Mouse (Mus musculus) neural tube, embryonic 15.5 days (tissue): ENCODE measurements around the gene Epha2. TPM values are rescaled to one million over a fixed set of nuclear protein-coding genes. Genes with fewer than 3 reads are reported as not detected.
A peak's percentile ranks its signal among the peaks of the same experiment; 100 is the strongest.

Source experiments
- ATAC-seq: fragments of 200-750 bp; cut with Nextera tagmentation; 2 replicates; pipeline ENCODE4 v1.8.0; 2017; ENCODE audit warnings: mild to moderate bottlenecking, moderate TSS enrichment, moderate library complexity; ENCODE audit not compliant: low FRiP score
- H3K27ac ChIP-seq: fragments of 300-500 bp; sonication (generic); replicated peaks from 2 replicates; pipeline ENCODE4 v1.5.1; 2015; ENCODE audit warnings: mild to moderate bottlenecking, inconsistent platforms
- H3K27me3 ChIP-seq: fragments of 300-500 bp; sonication (generic); replicated peaks from 2 replicates; pipeline ENCODE4 v1.6.1; 2015; ENCODE audit warnings: inconsistent platforms
- H3K36me3 ChIP-seq: fragments of 300-500 bp; sonication (generic); 2 replicates; pipeline ENCODE4 v1.6.1; 2015; ENCODE audit warnings: inconsistent platforms
- H3K4me1 ChIP-seq: fragments of 300-500 bp; sonication (generic); 2 replicates; pipeline ENCODE4 v1.6.1; 2015; ENCODE audit warnings: inconsistent platforms
- H3K4me2 ChIP-seq: fragments of 300-500 bp; sonication (generic); 2 replicates; pipeline ENCODE4 v1.6.1; 2015; ENCODE audit warnings: inconsistent platforms, mild to moderate bottlenecking, moderate library complexity
- H3K4me3 ChIP-seq: fragments of 300-500 bp; sonication (generic); replicated peaks from 2 replicates; pipeline ENCODE4 v1.5.1; 2015; ENCODE audit warnings: mild to moderate bottlenecking, inconsistent platforms
- H3K9ac ChIP-seq: fragments of 300-500 bp; sonication (generic); replicated peaks from 2 replicates; pipeline ENCODE4 v1.6.1; 2015; ENCODE audit warnings: mild to moderate bottlenecking, inconsistent platforms
- H3K9me3 ChIP-seq: fragments of 300-500 bp; sonication (generic); replicated peaks from 2 replicates; pipeline ENCODE4 v1.6.1; 2016; ENCODE audit warnings: inconsistent platforms
- WGBS: fragments of 180-500 bp; shearing (Covaris S2); methylation state at CpG from one replicate; pipeline ENCODE4 v1.1.7; 2015; ENCODE audit warnings: mixed read lengths; 5-methylcytosine and 5-hydroxymethylcytosine counted together
- polyA plus RNA-seq: library from polyadenylated mRNA; unstranded; fragments of >200 nt; fragmentation: Nextera tagmentation; extraction: Ambion mirVana; gene quantifications from 2 replicates; pipeline ENCODE4 v1.2.1, GENCODE M21; 2015

Gene Epha2
- polyA plus RNA-seq, result 0.87 and 1.9 TPM in 2 replicates

- Histone ChIP-seq H3K27me3 (peaks cover 57% of the 10 kb centered on the region), H3K9me3 (no peaks in the 10 kb centered on the region), H3K4me1 (peaks cover 25% of the 10 kb centered on the region), H3K36me3 (no peaks in the 10 kb centered on the region), H3K9ac (peak within 1 kb of the TSS; percentile 42), H3K4me3 (peak within 1 kb of the TSS; percentile 58), H3K4me2 (peak within 1 kb of the TSS; percentile 81), H3K27ac (no peak within 1 kb of the TSS)
- ATAC-seq, result peak; percentile 60
- under 1% methylated on average over 34 of the region's 35 CpGs for WGBS
Observed at GRCm38 (mm10) chr4:141301116-141301553, at the start of gene Epha2. Epha2 (plus strand) TSS chr4:141301240.

GRCm38 (mm10) chr4:141252641-141253040, 48.4 kb upstream of the Epha2 start:
- no peak for ATAC-seq
- WGBS, result 77% methylated on average over 2 of the region's 2 CpGs

GRCm38 (mm10) chr4:141254234-141254633, 46.8 kb upstream of the Epha2 start:
- WGBS, result 37% methylated on average over 16 of the region's 16 CpGs
- H3K9ac ChIP-seq, result no peak overlapping the region
- H3K4me3 ChIP-seq, result no peak overlapping the region
- H3K4me2 ChIP-seq, result no peak overlapping the region
- peaks cover 14% of the 10 kb centered on the region for H3K27me3 ChIP-seq
- H3K4me1 ChIP-seq, result 0 out of 2 replicates have a peak, but pooled peaks cover 5% of the 10 kb centered on the region
- no peak overlapping the region for H3K27ac ChIP-seq
- no peaks in the 10 kb centered on the region for H3K9me3 ChIP-seq
- no peaks in the 10 kb centered on the region for H3K36me3 ChIP-seq
- no peak for ATAC-seq

More at GRCm38 (mm10) chr4:141252641-141253040, 48.4 kb upstream of the Epha2 start:
- H3K27me3 ChIP-seq, result peaks cover 30% of the 10 kb centered on the region
- H3K27ac ChIP-seq, result no peak overlapping the region
- no peak overlapping the region for H3K9ac ChIP-seq
- H3K4me2 ChIP-seq, result no peak overlapping the region
- H3K4me1 ChIP-seq, result peaks cover 17% of the 10 kb centered on the region
- H3K36me3 ChIP-seq, result no peaks in the 10 kb centered on the region
- no peak overlapping the region for H3K4me3 ChIP-seq
- H3K9me3 ChIP-seq, result no peaks in the 10 kb centered on the region

- no peak overlapping the region for H3K9ac ChIP-seq
Observed at GRCm38 (mm10) chr4:141257440-141257839, 43.6 kb upstream of the Epha2 start.

GRCm38 (mm10) chr4:141259413-141259812, 41.6 kb upstream of the Epha2 start:
- Histone ChIP-seq H3K36me3 (no peaks in the 10 kb centered on the region), H3K27me3 (no peaks in the 10 kb centered on the region), H3K4me2 (no peak overlapping the region), H3K4me1 (no peaks in the 10 kb centered on the region), H3K27ac (no peak overlapping the region), H3K9me3 (no peaks in the 10 kb centered on the region), H3K9ac (no peak overlapping the region), H3K4me3 (no peak overlapping the region)
- ATAC-seq, result no peak
- 87% methylated on average over 12 of the region's 12 CpGs for WGBS

More at GRCm38 (mm10) chr4:141257440-141257839, 43.6 kb upstream of the Epha2 start:
- Histone ChIP-seq H3K4me3 (no peak overlapping the region), H3K9me3 (no peaks in the 10 kb centered on the region), H3K27me3 (no peaks in the 10 kb centered on the region), H3K36me3 (no peaks in the 10 kb centered on the region), H3K4me1 (0 out of 2 replicates have a peak, but pooled peaks cover 5% of the 10 kb centered on the region), H3K4me2 (no peak overlapping the region), H3K27ac (no peak overlapping the region)
- ATAC-seq, result no peak
- WGBS, result 68% methylated on average over 5 of the region's 5 CpGs

GRCm38 (mm10) chr4:141260007-141260723, 40.9 kb upstream of the Epha2 start:
- H3K9ac ChIP-seq, result no peak overlapping the region
- no peak overlapping the region for H3K4me3 ChIP-seq
- H3K9me3 ChIP-seq, result no peaks in the 10 kb centered on the region
- H3K36me3 ChIP-seq, result no peaks in the 10 kb centered on the region
- no peak overlapping the region for H3K27ac ChIP-seq
- H3K4me2 ChIP-seq, result no peak overlapping the region
- H3K4me1 ChIP-seq, result no peaks in the 10 kb centered on the region
- 59% methylated on average over 16 of the region's 16 CpGs for WGBS
- no peaks in the 10 kb centered on the region for H3K27me3 ChIP-seq
- ATAC-seq, result no peak

DNA sequence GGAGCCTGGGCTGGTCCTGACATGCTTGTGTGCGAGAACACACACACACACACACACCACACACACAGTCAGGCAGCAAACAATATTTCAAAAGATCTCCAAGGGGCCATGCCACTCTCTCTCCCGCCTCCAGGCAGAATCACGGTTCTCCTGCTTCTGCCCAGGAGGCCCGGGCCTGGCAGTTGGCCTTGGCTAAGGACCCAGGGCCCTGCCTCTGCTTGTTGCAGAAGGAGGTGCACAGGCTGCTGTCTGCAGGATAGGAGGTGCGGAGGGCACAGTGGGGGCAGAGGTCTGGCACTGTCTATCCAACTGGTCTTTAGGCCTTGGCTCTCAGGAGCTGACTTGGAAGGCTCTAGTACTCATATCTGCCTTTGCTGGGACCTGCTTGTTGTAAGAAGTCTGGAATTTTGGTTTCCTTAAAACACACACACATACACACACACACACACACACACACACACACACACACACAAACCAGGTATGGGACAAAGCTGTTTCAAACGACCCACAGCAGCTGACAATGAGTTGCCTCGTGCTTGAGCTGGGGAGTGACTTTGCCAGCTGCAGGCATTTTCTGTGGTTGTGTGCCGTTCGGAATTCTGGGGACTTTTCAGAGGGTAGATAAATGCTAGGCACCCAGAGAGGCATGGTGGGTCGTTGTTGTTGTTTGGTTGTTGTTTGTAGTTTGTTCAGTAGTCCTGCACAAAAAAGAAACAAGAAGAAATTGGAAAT, 38.0 kb upstream of the Epha2 start:
- no peak overlapping the region for H3K27ac ChIP-seq
- H3K27me3 ChIP-seq, result no peaks in the 10 kb centered on the region
- 76% methylated on average over 10 of the region's 10 CpGs for WGBS
- no peak overlapping the region for H3K4me3 ChIP-seq
- H3K4me2 ChIP-seq, result no peak overlapping the region
- H3K9me3 ChIP-seq, result no peaks in the 10 kb centered on the region
- H3K9ac ChIP-seq, result no peak overlapping the region
- H3K36me3 ChIP-seq, result no peaks in the 10 kb centered on the region
- ATAC-seq, result no peak
- H3K4me1 ChIP-seq, result no peaks in the 10 kb centered on the region

GRCm38 (mm10) chr4:141265979-141266637, 34.9 kb upstream of the Epha2 start:
- 87% methylated on average over 3 of the region's 3 CpGs for WGBS
- H3K36me3 ChIP-seq, result no peaks in the 10 kb centered on the region
- no peaks in the 10 kb centered on the region for H3K27me3 ChIP-seq
- H3K9me3 ChIP-seq, result no peaks in the 10 kb centered on the region
- H3K27ac ChIP-seq, result no peak overlapping the region
- no peak overlapping the region for H3K9ac ChIP-seq
- H3K4me2 ChIP-seq, result no peak overlapping the region
- H3K4me3 ChIP-seq, result no peak overlapping the region
- no peak for ATAC-seq
- no peaks in the 10 kb centered on the region for H3K4me1 ChIP-seq

- no peak overlapping the region for H3K27ac ChIP-seq
- H3K27me3 ChIP-seq, result peaks cover 3% of the 10 kb centered on the region; the same call in 1 of the 2 replicates
- no peak for ATAC-seq
- no peaks in the 10 kb centered on the region for H3K36me3 ChIP-seq
- H3K4me1 ChIP-seq, result no peaks in the 10 kb centered on the region
- no peaks in the 10 kb centered on the region for H3K9me3 ChIP-seq
- H3K4me2 ChIP-seq, result no peak overlapping the region
- H3K4me3 ChIP-seq, result no peak overlapping the region
- 73% methylated on average over 3 of the region's 3 CpGs for WGBS
- H3K9ac ChIP-seq, result no peak overlapping the region
Observed at GRCm38 (mm10) chr4:141267250-141267649, 33.8 kb upstream of the Epha2 start.

DNA sequence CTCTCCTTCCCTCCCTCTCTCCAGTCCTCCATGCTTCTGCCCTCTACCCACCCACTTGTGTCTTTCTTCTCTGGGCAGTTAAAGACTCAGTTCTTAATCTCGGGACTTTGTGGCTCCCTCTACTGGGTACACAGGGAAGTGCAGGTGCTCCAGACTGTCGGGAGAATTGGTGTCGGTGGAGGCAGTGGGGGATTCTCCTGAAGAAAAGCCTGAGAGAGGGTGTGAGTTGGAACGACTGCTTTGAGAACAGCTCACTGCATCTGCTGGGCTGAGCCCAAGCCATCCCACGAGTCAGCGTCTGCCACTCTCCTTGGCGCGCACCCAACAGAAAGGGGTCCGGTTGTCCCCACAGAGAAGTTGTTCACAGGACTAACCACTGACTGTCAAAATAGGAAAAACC, 33.2 kb upstream of the Epha2 start:
- Histone ChIP-seq H3K9me3 (no peaks in the 10 kb centered on the region), H3K9ac (no peak overlapping the region), H3K27me3 (peaks cover 7% of the 10 kb centered on the region), H3K4me1 (no peaks in the 10 kb centered on the region), H3K4me3 (no peak overlapping the region), H3K27ac (no peak overlapping the region), H3K36me3 (no peaks in the 10 kb centered on the region), H3K4me2 (no peak overlapping the region)
- 49% methylated on average over 9 of the region's 9 CpGs for WGBS
- ATAC-seq, result no peak

GRCm38 (mm10) chr4:141268350-141268749, 32.7 kb upstream of the Epha2 start:
- Histone ChIP-seq H3K4me2 (no peak overlapping the region), H3K36me3 (no peaks in the 10 kb centered on the region), H3K27me3 (peaks cover 7% of the 10 kb centered on the region), H3K9ac (no peak overlapping the region), H3K4me3 (no peak overlapping the region), H3K9me3 (no peaks in the 10 kb centered on the region), H3K4me1 (peaks cover 5% of the 10 kb centered on the region), H3K27ac (no peak overlapping the region)
- 80% methylated on average over 4 of the region's 4 CpGs for WGBS
- ATAC-seq, result no peak
